Mouse (Mus musculus): Measurements from ENCODE around the gene Napa. TPM values are rescaled to one million over a fixed set of nuclear protein-coding genes. Genes with fewer than 3 reads are reported as not detected.

The Napa gene
- polyA plus RNA-seq, 1 experiment: 187 TPM

- Histone ChIP-seq H3K4me3 (ENCODE audit: insufficient read depth, low read length) (no peak overlapping the region), H3K4me1 (ENCODE audit: control insufficient read depth, insufficient read depth, low read length) (peaks cover 18% of the 10 kb centered on the region), H3K27ac (ENCODE audit: insufficient read depth, low read depth, low read length) (no peak overlapping the region)
- no peak for TF ChIP-seq CTCF (IDR thresholded peaks at IDR 0.05; ENCODE audit: low read depth, low read length)
- TF ChIP-seq POLR2A (IDR thresholded peaks at IDR 0.05; ENCODE audit: borderline replicate concordance, low read depth, low read length): no peak
Observed at GRCm38 (mm10) chr7:16150191-16151145, 52.2 kb downstream of the Napa start.

GRCm38 (mm10) chr7:16153522-16153921 is 55.3 kb downstream of the Napa start:
- TF ChIP-seq CTCF (IDR thresholded peaks at IDR 0.05; ENCODE audit: low read depth, low read length): peak; percentile 93
- no peak for TF ChIP-seq POLR2A (IDR thresholded peaks at IDR 0.05; ENCODE audit: borderline replicate concordance, low read depth, low read length)
- Histone ChIP-seq H3K27ac (ENCODE audit: insufficient read depth, low read depth, low read length) (no peak overlapping the region), H3K4me3 (ENCODE audit: insufficient read depth, low read length) (no peak overlapping the region), H3K4me1 (ENCODE audit: control insufficient read depth, insufficient read depth, low read length) (peaks cover 38% of the 10 kb centered on the region)

DNA sequence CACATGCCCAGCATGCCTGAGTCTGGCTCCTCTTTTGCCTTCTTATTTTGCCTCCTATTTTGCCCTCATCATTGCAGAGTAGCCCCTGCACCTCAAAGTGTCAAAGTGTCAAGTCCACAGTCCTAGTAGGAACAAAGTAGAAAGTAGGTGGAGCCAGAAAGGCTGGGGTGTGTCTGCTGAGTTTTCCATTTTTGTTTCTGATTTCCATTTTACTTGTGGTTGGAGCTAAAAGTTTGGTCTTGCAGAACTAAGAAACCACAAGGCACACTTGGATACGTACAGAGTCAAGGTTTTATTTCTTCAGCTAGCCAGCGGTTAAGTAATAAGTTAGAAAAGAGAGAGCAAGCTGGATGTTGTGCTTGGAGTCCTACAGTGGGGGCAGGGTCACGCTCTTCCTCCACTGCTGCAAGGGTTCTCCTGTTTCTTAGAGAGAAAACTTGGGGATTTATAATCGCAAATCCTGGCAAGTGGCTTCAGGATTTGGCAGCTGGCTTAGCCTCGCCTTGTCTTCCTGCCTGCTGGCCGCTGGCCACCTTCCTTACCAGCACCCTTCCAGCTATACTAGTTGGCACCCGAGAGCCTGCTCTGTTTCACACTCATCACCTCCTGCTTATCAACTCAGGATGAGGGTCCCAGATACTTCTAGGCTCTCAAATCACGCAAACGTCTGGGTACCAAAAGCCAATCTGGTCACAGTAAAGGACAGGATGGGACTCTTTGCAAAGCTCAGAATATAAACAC is 57.0 kb downstream of the Napa start:
- peak overlapping the region; percentile 36 for H3K27ac ChIP-seq (ENCODE audit: insufficient read depth, low read depth, low read length)
- peaks cover 32% of the 10 kb centered on the region for H3K4me1 ChIP-seq (ENCODE audit: control insufficient read depth, insufficient read depth, low read length)
- H3K4me3 ChIP-seq (ENCODE audit: insufficient read depth, low read length): no peak overlapping the region
- TF ChIP-seq POLR2A (IDR thresholded peaks at IDR 0.05; ENCODE audit: borderline replicate concordance, low read depth, low read length) (no peak), CTCF (IDR thresholded peaks at IDR 0.05; ENCODE audit: low read depth, low read length) (no peak)

GRCm38 (mm10) chr7:16156105-16156714 is 58.0 kb downstream of the Napa start:
- Histone ChIP-seq H3K27ac (ENCODE audit: insufficient read depth, low read depth, low read length) (peak overlapping the region; percentile 95), H3K4me3 (ENCODE audit: insufficient read depth, low read length) (no peak overlapping the region), H3K4me1 (ENCODE audit: control insufficient read depth, insufficient read depth, low read length) (peaks cover 37% of the 10 kb centered on the region)
- TF ChIP-seq POLR2A (IDR thresholded peaks at IDR 0.05; ENCODE audit: borderline replicate concordance, low read depth, low read length): no peak
- no peak for TF ChIP-seq CTCF (IDR thresholded peaks at IDR 0.05; ENCODE audit: low read depth, low read length)

DNA sequence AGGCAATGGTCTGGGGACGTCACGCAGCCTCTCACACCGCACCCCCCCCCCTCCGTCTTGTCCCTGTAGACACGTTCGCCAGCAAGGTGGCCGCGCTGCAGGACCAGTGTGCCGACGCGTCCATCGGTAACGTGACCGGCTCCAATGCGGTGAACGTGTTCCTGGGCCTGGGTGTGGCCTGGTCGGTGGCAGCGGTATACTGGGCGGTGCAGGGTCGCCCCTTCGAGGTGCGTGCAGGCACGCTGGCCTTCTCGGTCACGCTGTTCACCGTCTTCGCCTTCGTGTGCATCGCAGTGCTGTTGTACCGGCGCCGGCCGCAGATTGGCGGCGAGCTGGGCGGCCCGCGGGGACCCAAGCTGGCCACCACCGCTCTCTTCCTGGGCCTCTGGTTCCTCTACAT is 60.5 kb downstream of the Napa start:
- H3K4me1 ChIP-seq (ENCODE audit: control insufficient read depth, insufficient read depth, low read length): peaks cover 41% of the 10 kb centered on the region
- TF ChIP-seq POLR2A (IDR thresholded peaks at IDR 0.05; ENCODE audit: borderline replicate concordance, low read depth, low read length) (no peak), CTCF (IDR thresholded peaks at IDR 0.05; ENCODE audit: low read depth, low read length) (no peak)
- no peak overlapping the region for H3K4me3 ChIP-seq (ENCODE audit: insufficient read depth, low read length)
- no peak overlapping the region for H3K27ac ChIP-seq (ENCODE audit: insufficient read depth, low read depth, low read length)

DNA sequence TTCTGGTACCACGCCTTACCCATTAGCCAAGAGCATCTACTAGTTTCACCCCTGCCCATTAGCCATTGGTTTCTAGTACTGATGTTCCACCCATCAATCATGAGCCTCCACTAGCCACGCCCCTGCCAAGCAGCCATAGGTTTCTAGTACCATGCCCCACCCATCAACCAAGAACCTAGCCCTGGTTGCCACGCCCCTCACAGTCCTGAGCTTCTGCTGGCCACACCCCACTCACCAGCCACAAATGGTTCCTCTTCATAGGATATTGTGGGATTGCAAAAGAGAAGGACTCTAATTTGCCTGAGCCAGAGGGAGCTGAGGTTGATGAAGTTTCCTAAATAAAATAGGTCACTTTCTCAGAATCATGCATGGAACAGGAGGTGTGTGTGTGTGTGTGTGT is 62.4 kb downstream of the Napa start:
- TF ChIP-seq POLR2A (IDR thresholded peaks at IDR 0.05; ENCODE audit: borderline replicate concordance, low read depth, low read length) (no peak), CTCF (IDR thresholded peaks at IDR 0.05; ENCODE audit: low read depth, low read length) (no peak)
- H3K4me3 ChIP-seq (ENCODE audit: insufficient read depth, low read length): no peak overlapping the region
- H3K27ac ChIP-seq (ENCODE audit: insufficient read depth, low read depth, low read length): no peak overlapping the region
- peaks cover 29% of the 10 kb centered on the region for H3K4me1 ChIP-seq (ENCODE audit: control insufficient read depth, insufficient read depth, low read length)

GRCm38 (mm10) chr7:16161302-16161701 is 63.0 kb downstream of the Napa start:
- Histone ChIP-seq H3K4me1 (ENCODE audit: control insufficient read depth, insufficient read depth, low read length) (peaks cover 23% of the 10 kb centered on the region), H3K4me3 (ENCODE audit: insufficient read depth, low read length) (no peak overlapping the region), H3K27ac (ENCODE audit: insufficient read depth, low read depth, low read length) (no peak overlapping the region)
- TF ChIP-seq CTCF (IDR thresholded peaks at IDR 0.05; ENCODE audit: low read depth, low read length) (no peak), POLR2A (IDR thresholded peaks at IDR 0.05; ENCODE audit: borderline replicate concordance, low read depth, low read length) (no peak)

- Histone ChIP-seq H3K4me3 (ENCODE audit: insufficient read depth, low read length) (no peak overlapping the region), H3K4me1 (ENCODE audit: control insufficient read depth, insufficient read depth, low read length) (peaks cover 17% of the 10 kb centered on the region), H3K27ac (ENCODE audit: insufficient read depth, low read depth, low read length) (no peak overlapping the region)
- TF ChIP-seq CTCF (IDR thresholded peaks at IDR 0.05; ENCODE audit: low read depth, low read length): no peak
- TF ChIP-seq POLR2A (IDR thresholded peaks at IDR 0.05; ENCODE audit: borderline replicate concordance, low read depth, low read length): no peak
Observed at GRCm38 (mm10) chr7:16162036-16162435, 63.8 kb downstream of the Napa start.

Other genes starting within 250 kb of the Napa start
- gene Crx, start 218.5 kb upstream of the Napa start, polyA plus RNA-seq (2012; ENCODE audit: insufficient read depth, insufficient read length, missing spikeins): not detected in 2 replicates
- gene Crxos, start 215.8 kb upstream of the Napa start, polyA plus RNA-seq (2012; ENCODE audit: insufficient read depth, insufficient read length, missing spikeins): not detected in 2 replicates
- gene Selenow, start 176.1 kb upstream of the Napa start, polyA plus RNA-seq (2012; ENCODE audit: insufficient read depth, insufficient read length, missing spikeins): 51.4 and 52.0 TPM in 2 replicates
- 184 and 188 TPM in 2 replicates for gene Nop53, start 152.4 kb upstream of the Napa start, polyA plus RNA-seq (2012; ENCODE audit: insufficient read depth, insufficient read length, missing spikeins)
- gene Ehd2, start 130.9 kb upstream of the Napa start, polyA plus RNA-seq (2012; ENCODE audit: insufficient read depth, insufficient read length, missing spikeins): 0.52 and 1.2 TPM in 2 replicates
- gene Bicra, start 50.5 kb upstream of the Napa start, polyA plus RNA-seq (2012; ENCODE audit: insufficient read depth, insufficient read length, missing spikeins): 22.1 and 35.5 TPM in 2 replicates
- gene Zfp541, start 36.6 kb upstream of the Napa start, polyA plus RNA-seq (2012; ENCODE audit: insufficient read depth, insufficient read length, missing spikeins): 0.20 and 0.48 TPM in 2 replicates
- gene Kptn, start 21.4 kb downstream of the Napa start, polyA plus RNA-seq (2012; ENCODE audit: insufficient read depth, insufficient read length, missing spikeins): 11.8 and 13.1 TPM in 2 replicates
- gene Slc8a2, start 31.4 kb downstream of the Napa start, polyA plus RNA-seq (2012; ENCODE audit: insufficient read depth, insufficient read length, missing spikeins): not detected in 2 replicates
- gene Meis3, start 76.6 kb downstream of the Napa start, polyA plus RNA-seq (2012; ENCODE audit: insufficient read depth, insufficient read length, missing spikeins): 16.1 and 20.3 TPM in 2 replicates
- gene Dhx34, start 123.6 kb downstream of the Napa start, polyA plus RNA-seq (2012; ENCODE audit: insufficient read depth, insufficient read length, missing spikeins): 21.3 and 23.1 TPM in 2 replicates
- gene C5ar2, start 145.7 kb downstream of the Napa start, polyA plus RNA-seq (2012; ENCODE audit: insufficient read depth, insufficient read length, missing spikeins): 18.4 and 18.5 TPM in 2 replicates
- 463 and 511 TPM in 2 replicates for gene C5ar1, start 161.1 kb downstream of the Napa start, polyA plus RNA-seq (2012; ENCODE audit: insufficient read depth, insufficient read length, missing spikeins)
- 11.7 and 14.0 TPM in 2 replicates for gene Inafm1, start 175.2 kb downstream of the Napa start, polyA plus RNA-seq (2012; ENCODE audit: insufficient read depth, insufficient read length, missing spikeins)
- gene Ccdc9, start 188.3 kb downstream of the Napa start, polyA plus RNA-seq (2012; ENCODE audit: insufficient read depth, insufficient read length, missing spikeins): 143 and 146 TPM in 2 replicates
- 26.6 and 27.6 TPM in 2 replicates for gene Bbc3, start 209.9 kb downstream of the Napa start, polyA plus RNA-seq (2012; ENCODE audit: insufficient read depth, insufficient read length, missing spikeins)